Mouse (Mus musculus): ENCODE results near the gene Mlc1. TPM values are rescaled to one million over a fixed set of nuclear protein-coding genes. Genes with fewer than 3 reads are reported as not detected.

The Mlc1 gene
- total and polyA plus RNA-seq, 3 experiments = not detected

DNA sequence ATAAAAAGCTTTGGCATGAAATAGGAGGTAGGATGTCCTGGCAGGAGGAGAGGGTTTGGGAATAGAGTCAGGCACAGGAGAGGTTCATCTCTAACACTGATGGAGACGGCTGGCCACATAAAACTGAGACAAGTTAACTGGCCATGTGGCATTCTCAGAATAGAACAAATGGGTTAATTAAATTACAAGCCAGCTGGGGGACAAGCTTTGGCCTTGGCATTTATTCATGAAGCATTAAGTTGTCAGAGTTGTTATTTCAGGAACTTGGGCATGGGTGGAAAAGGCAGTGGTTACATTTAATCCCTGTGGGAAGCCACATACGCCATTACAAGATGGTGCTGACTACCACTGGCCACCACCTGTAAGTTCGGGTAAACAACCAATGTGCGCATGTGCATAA is 27.6 kb downstream of the Mlc1 start:
- dilution Hi-C loops (cut with MboI; ENCODE audit: extremely low pct_ligation_motif_present, extremely low pct_unique_long_range_greater_than_20kb, low sequenced_read_pairs) = no loop called here
- TF ChIP-seq GABPA (IDR thresholded peaks at IDR 0.05; ENCODE audit: insufficient replicate concordance, low read depth, low read length) (no peak), KAT2A (IDR thresholded peaks at IDR 0.05; ENCODE audit: insufficient replicate concordance, low read length) (no peak), RAD21 (IDR thresholded peaks at IDR 0.05; ENCODE audit: low read depth, low read length) (no peak), POLR2AphosphoS2 (IDR thresholded peaks at IDR 0.05; ENCODE audit: low read depth, low read length) (no peak), UBTF (IDR thresholded peaks at IDR 0.05; ENCODE audit: low read depth, low read length) (no peak), E2F4 (IDR thresholded peaks at IDR 0.05; ENCODE audit: insufficient replicate concordance, low read depth, low read length) (no peak), EP300 (IDR thresholded peaks at IDR 0.05; ENCODE audit: low read length) (no peak), ZMIZ1 (IDR thresholded peaks at IDR 0.05; ENCODE audit: low read depth, low read length) (no peak)
- no peak overlapping the region for H3K27ac ChIP-seq (ENCODE audit: insufficient read depth, low read depth)

DNA sequence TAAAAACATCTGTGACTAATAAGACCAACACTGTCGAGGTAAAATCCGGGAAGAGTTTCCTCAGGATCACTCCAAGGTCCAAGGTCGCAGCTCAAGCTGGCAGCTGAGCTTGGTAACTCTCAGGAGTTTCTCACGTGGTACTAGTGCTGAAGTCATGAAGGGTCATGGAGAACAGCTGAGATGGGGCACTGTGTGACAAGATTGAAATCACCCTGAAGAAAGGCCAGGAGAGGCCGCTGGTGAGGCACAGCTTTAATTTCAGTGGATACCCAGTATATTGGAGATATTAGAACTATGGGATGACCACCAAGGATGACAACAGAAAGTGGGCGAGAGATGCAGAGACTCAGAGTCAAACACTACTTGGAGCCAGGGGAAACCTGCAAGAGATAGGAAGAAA is 32.0 kb downstream of the Mlc1 start:
- no peaks in the 10 kb centered on the region for H3K36me3 ChIP-seq (replicated peaks in 1 of 2; ENCODE audit: control insufficient read depth in 1 of 2, insufficient read depth in 1 of 2, low read length in 1 of 2)
- no peak overlapping the region for H3K27ac ChIP-seq (ENCODE audit: insufficient read depth, low read depth)
- peaks cover 9% of the 10 kb centered on the region for H3K9me3 ChIP-seq (replicated peaks; ENCODE audit: low read length)
- peak; percentile 6 for DNase-seq (ENCODE audit: extremely low read depth)
- H3K4me1 ChIP-seq (ENCODE audit: control insufficient read depth in 1 of 2, insufficient read depth in 2 of 2) = no peaks in the 10 kb centered on the region
- dilution Hi-C loops (cut with MboI; ENCODE audit: extremely low pct_ligation_motif_present, extremely low pct_unique_long_range_greater_than_20kb, low sequenced_read_pairs) = no loop called here
- H3K79me2 ChIP-seq (replicated peaks; ENCODE audit: control insufficient read depth, extremely low read depth, insufficient read depth, poor library complexity, severe bottlenecking) = no peaks in the 10 kb centered on the region
- in situ Hi-C loops (cut with MboI; ENCODE audit: low pct_ligation_motif_present, low pct_unique_long_range_greater_than_20kb, low sequenced_read_pairs) = no loop called here
- no peak overlapping the region for H3K9ac ChIP-seq (ENCODE audit: insufficient read depth, low read depth)
- no peak overlapping the region for H3K4me3 ChIP-seq (replicated peaks in 1 of 3; ENCODE audit: low read depth in 2 of 3, low read length in 2 of 3, poor library complexity in 1 of 3)
- no peak overlapping the region for H3K4me2 ChIP-seq (ENCODE audit: insufficient read depth, low read depth, poor library complexity, severe bottlenecking)
- TF ChIP-seq CTCF (conservative IDR thresholded peaks at IDR 0.05 in 1 of 2, IDR thresholded peaks at IDR 0.05 in 1 of 2; ENCODE audit: low read depth in 2 of 2, low read length in 2 of 2) (peak in 1 of 2 experiments; percentile 33; a peak in 1 of 4 replicates), TCF12 (IDR thresholded peaks at IDR 0.05; ENCODE audit: low read depth, low read length) (no peak), NELFE (IDR thresholded peaks at IDR 0.05; ENCODE audit: low read depth, low read length) (no peak), NRF1 (IDR thresholded peaks at IDR 0.05; ENCODE audit: low read depth, low read length) (no peak), ZKSCAN1 (IDR thresholded peaks at IDR 0.05; ENCODE audit: borderline replicate concordance, low read depth, low read length) (no peak), ETS1 (conservative IDR thresholded peaks at IDR 0.05; ENCODE audit: low read depth, low read length) (no peak), CHD1 (IDR thresholded peaks at IDR 0.05; ENCODE audit: low read depth, low read length) (no peak)
- peaks cover 72% of the 10 kb centered on the region for H3K27me3 ChIP-seq (replicated peaks)

More for the DNA sequence above, 27.6 kb downstream of the Mlc1 start:
- H3K27me3 ChIP-seq (replicated peaks) = peaks cover 69% of the 10 kb centered on the region
- H3K36me3 ChIP-seq (replicated peaks in 1 of 2; ENCODE audit: control insufficient read depth in 1 of 2, insufficient read depth in 1 of 2, low read length in 1 of 2) = no peaks in the 10 kb centered on the region
- H3K9ac ChIP-seq (ENCODE audit: insufficient read depth, low read depth) = no peak overlapping the region
- no peak for DNase-seq (ENCODE audit: extremely low read depth)
- H3K4me1 ChIP-seq (ENCODE audit: control insufficient read depth in 1 of 2, insufficient read depth in 2 of 2) = no peaks in the 10 kb centered on the region
- in situ Hi-C loops (cut with MboI; ENCODE audit: low pct_ligation_motif_present, low pct_unique_long_range_greater_than_20kb, low sequenced_read_pairs) = loop anchor here (25.0 kb wide), 2 partner anchors 111 to 261 kb away; partner anchors contain the start of genes Panx2 and Ppp6r2
- H3K79me2 ChIP-seq (replicated peaks; ENCODE audit: control insufficient read depth, extremely low read depth, insufficient read depth, poor library complexity, severe bottlenecking) = no peaks in the 10 kb centered on the region
- H3K9me3 ChIP-seq (replicated peaks; ENCODE audit: low read length) = peaks cover 6% of the 10 kb centered on the region
- H3K4me2 ChIP-seq (ENCODE audit: insufficient read depth, low read depth, poor library complexity, severe bottlenecking) = no peak overlapping the region
- H3K4me3 ChIP-seq (replicated peaks in 1 of 3; ENCODE audit: low read depth in 2 of 3, low read length in 2 of 3, poor library complexity in 1 of 3) = no peak overlapping the region

Measured in CH12.LX (cell line).